9 mouse cellular contexts compared by ENCODE assay signal in genomic region chr1:156217393-156217792, GRCm38 (mm10). TPM values are rescaled to one million over a fixed set of nuclear protein-coding genes. Genes with fewer than 3 reads are reported as not detected.
DNase-seq lines count a peak whose midpoint lies in the region; ATAC-seq and TF ChIP-seq lines count a peak whose summit lies in the region.
"Had no signal": no experiment of that assay in that cellular context is flagged by ENCODE, and none has a peak within 500 bp of the region (broad histone marks: within the 10 kb centered on the region; RNA-seq: fewer than 3 reads in every experiment).

No protein-coding gene starts in this region.

- H3K79me2 ChIP-seq in CH12.LX (replicated peaks; ENCODE audit: control insufficient read depth, extremely low read depth, insufficient read depth, poor library complexity, severe bottlenecking), result no peaks in the 10 kb centered on the region

- dilution Hi-C loops in CH12.LX (cut with MboI; ENCODE audit: extremely low pct_ligation_motif_present, extremely low pct_unique_long_range_greater_than_20kb, low sequenced_read_pairs), result no loop called here

- WGBS in large intestine, adult 2 months, result 5% methylated on average over 3 of the region's 3 CpGs
- WGBS in stomach, embryonic 16.5 days, result 30% methylated on average over 3 of the region's 3 CpGs

- no peaks in the 10 kb centered on the region for H3K36me3 ChIP-seq in CH12.LX (replicated peaks in 1 of 2; ENCODE audit: control insufficient read depth in 1 of 2, insufficient read depth in 1 of 2, low read length in 1 of 2)
- no peaks in the 10 kb centered on the region for H3K36me3 ChIP-seq in stomach, embryonic 16.5 days (ENCODE audit: control insufficient read depth, insufficient read depth, low read length)

- peaks cover 7 to 32% of the 10 kb centered on the region in 2 experiments; a peak in 3 of 4 replicates for H3K4me1 ChIP-seq in CH12.LX (ENCODE audit: control insufficient read depth in 1 of 2, insufficient read depth in 2 of 2)
- H3K4me1 ChIP-seq in stomach, embryonic 16.5 days (ENCODE audit: control insufficient read depth, insufficient read depth, low read length), result no peaks in the 10 kb centered on the region; the same call in 1 of the 2 replicates

- no peak for TF ChIP-seq EP300 in CH12.LX (IDR thresholded peaks at IDR 0.05; ENCODE audit: low read length)

- ATAC-seq in stomach, embryonic 16.5 days (ENCODE audit: insufficient read depth, low FRiP score), result peak; percentile 86; the same call in 1 of the 2 replicates

- in situ Hi-C loops in CH12.LX (cut with MboI; ENCODE audit: low pct_ligation_motif_present, low pct_unique_long_range_greater_than_20kb, low sequenced_read_pairs), result no loop called here

- H3K9ac ChIP-seq in CH12.LX (ENCODE audit: insufficient read depth, low read depth), result no peak overlapping the region
- H3K9ac ChIP-seq in stomach, embryonic 16.5 days (ENCODE audit: low read length), result no peak overlapping the region

- DNase-seq in adrenal gland, adult (ENCODE audit: inconsistent age in 2 of 2, low spot score in 1 of 2), result peak; percentile 60 to 68
- no peak for DNase-seq in adrenal gland, adult 18-20 months (ENCODE audit: low spot score in 2 of 2)
- DNase-seq in CH12.LX (ENCODE audit: extremely low read depth), result peak; percentile 73
- peak; percentile 40 to 52 for DNase-seq in gastrocnemius, adult 8-10 months (ENCODE audit: low spot score in 2 of 2)
- peak; percentile 40 for DNase-seq in large intestine, adult 2 months (ENCODE audit: low read depth, low spot score)
- no peak for DNase-seq in layer of hippocampus, postnatal 10 days (ENCODE audit: low spot score in 2 of 2)
- DNase-seq in right cerebral cortex, postnatal 10 days (ENCODE audit: low spot score in 2 of 2), result no peak

- H3K4me2 ChIP-seq in CH12.LX (ENCODE audit: insufficient read depth, low read depth, poor library complexity, severe bottlenecking), result no peak overlapping the region
- no peak overlapping the region for H3K4me2 ChIP-seq in stomach, embryonic 16.5 days (ENCODE audit: low read depth, low read length)

- no peaks in the 10 kb centered on the region for H3K9me3 ChIP-seq in CH12.LX (replicated peaks; ENCODE audit: low read length)
- no peaks in the 10 kb centered on the region for H3K9me3 ChIP-seq in stomach, embryonic 16.5 days (replicated peaks; ENCODE audit: control insufficient read depth, low read length)

- no peaks in the 10 kb centered on the region for H3K27me3 ChIP-seq in CH12.LX (replicated peaks)
- no peaks in the 10 kb centered on the region for H3K27me3 ChIP-seq in stomach, embryonic 16.5 days (ENCODE audit: control insufficient read depth, insufficient read depth, low read length)

- no peak for TF ChIP-seq POLR2A in CH12.LX (IDR thresholded peaks at IDR 0.05; ENCODE audit: low read depth, low read length)

- H3K4me3 ChIP-seq in CH12.LX (replicated peaks in 1 of 3; ENCODE audit: low read depth in 2 of 3, low read length in 2 of 3, poor library complexity in 1 of 3), result no peak overlapping the region
- no peak overlapping the region for H3K4me3 ChIP-seq in stomach, embryonic 16.5 days (replicated peaks; ENCODE audit: low read length)

- no peak for TF ChIP-seq CTCF in CH12.LX (conservative IDR thresholded peaks at IDR 0.05 in 1 of 2, IDR thresholded peaks at IDR 0.05 in 1 of 2; ENCODE audit: low read depth in 2 of 2, low read length in 2 of 2)

- no peak overlapping the region for H3K27ac ChIP-seq in CH12.LX (ENCODE audit: insufficient read depth, low read depth)
- H3K27ac ChIP-seq in stomach, embryonic 16.5 days (ENCODE audit: low read length), result no peak overlapping the region
- H3K27ac ChIP-seq: kidney, postnatal 0 days had no signal

- no peak for TF ChIP-seq RAD21 in CH12.LX (IDR thresholded peaks at IDR 0.05; ENCODE audit: low read depth, low read length)

TF ChIP-seq in CH12.LX, 34 proteins besides CTCF, POLR2A, EP300 and RAD21:
- TF ChIP-seq TBP (conservative IDR thresholded peaks at IDR 0.05; ENCODE audit: low read depth, low read length) (no peak), ZNF384 (IDR thresholded peaks at IDR 0.05; ENCODE audit: low read depth, low read length) (no peak), SMC3 (IDR thresholded peaks at IDR 0.05; ENCODE audit: low read depth, low read length) (no peak), UBTF (IDR thresholded peaks at IDR 0.05; ENCODE audit: low read depth, low read length) (no peak), IRF4 (IDR thresholded peaks at IDR 0.05; ENCODE audit: low read depth, low read length) (no peak), ZC3H11A (IDR thresholded peaks at IDR 0.05; ENCODE audit: low read depth, low read length) (no peak), GABPA (IDR thresholded peaks at IDR 0.05; ENCODE audit: insufficient replicate concordance, low read depth, low read length) (no peak), POLR2AphosphoS2 (IDR thresholded peaks at IDR 0.05; ENCODE audit: low read depth, low read length) (no peak), ZMIZ1 (IDR thresholded peaks at IDR 0.05; ENCODE audit: low read depth, low read length) (no peak), MAFK (IDR thresholded peaks at IDR 0.05; ENCODE audit: insufficient replicate concordance, low read length) (no peak), ELF1 (IDR thresholded peaks at IDR 0.05; ENCODE audit: low read depth, low read length) (no peak), MAZ (IDR thresholded peaks at IDR 0.05; ENCODE audit: low read depth, low read length) (no peak), NRF1 (IDR thresholded peaks at IDR 0.05; ENCODE audit: low read depth, low read length) (no peak), USF2 (conservative IDR thresholded peaks at IDR 0.05; ENCODE audit: low read depth, low read length) (no peak)

RNA-seq across cellular contexts. Expression of gene Fam163a, which starts 12.6 kb away (rescaled TPM):
- 10 to 100 TPM in 1 of 2 experiments, 1 to 10 TPM in 1; 8.0 to 10.7 TPM for total RNA-seq in adrenal gland, adult 18-20 months (2021)
- total RNA-seq in CH12.LX (2012; rRNA removed), result not detected in 2 replicates
- total RNA-seq in CH12.LX (2014; rRNA removed), result not detected in 2 replicates
- not detected in 2 replicates for polyA plus RNA-seq in CH12.LX (2012; ENCODE audit: insufficient read length, low read depth)
- not detected for total RNA-seq in gastrocnemius, adult 8-10 months (2022)
- 0.29 and 0.48 TPM in 2 replicates for polyA plus RNA-seq in large intestine, adult 2 months (2012; rRNA removed)
- 4.2 and 4.5 TPM in 2 replicates for polyA plus RNA-seq in stomach, embryonic 16.5 days (2015; fragmentation: Nextera tagmentation; extraction: Ambion mirVana)
- 10 to 100 TPM; 29.0 to 35.8 TPM for total RNA-seq in layer of hippocampus, postnatal 10 days (2021)

Comparison
In these comparisons a context has a peak if more than half of its experiments do, and no peak if none do; other contexts are left out.
1. DNase-seq: peak in adrenal gland, adult (2 of 2), CH12.LX (single experiment), gastrocnemius, adult 8-10 months (2 of 2) and large intestine, adult 2 months (single experiment); none in adrenal gland, adult 18-20 months (0 of 2), layer of hippocampus, postnatal 10 days (0 of 2) and right cerebral cortex, postnatal 10 days (0 of 2).
2. RNA of gene Fam163a, which starts 12.6 kb away (total RNA-seq): 29.0 to 35.8 TPM in layer of hippocampus, postnatal 10 days and 8.0 to 10.7 TPM in adrenal gland, adult 18-20 months; not detected in CH12.LX and not detected in gastrocnemius, adult 8-10 months; every median in the first group is over 4 times any median in the second.